Mouse (Mus musculus): ENCODE measurements around the gene Mrpl53.

The Mrpl53 gene

GRCm38 (mm10) chr6:83122961-83123360 is 14.1 kb downstream of the Mrpl53 start:
- DNase-seq: no peak

- DNase-seq: peak; percentile 93
Measured at GRCm38 (mm10) chr6:83124851-83125312, 16.0 kb downstream of the Mrpl53 start.

GRCm38 (mm10) chr6:83125331-83125730 is 16.5 kb downstream of the Mrpl53 start, which contains the start of gene Ino80b:
Ino80b (minus strand) TSS chr6:83125431.
- no peak for DNase-seq

- DNase-seq: no peak
Measured at GRCm38 (mm10) chr6:83127419-83127818, 18.6 kb downstream of the Mrpl53 start.

- DNase-seq: peak; percentile 76
Measured at GRCm38 (mm10) chr6:83131469-83132034, 22.7 kb downstream of the Mrpl53 start.

DNA sequence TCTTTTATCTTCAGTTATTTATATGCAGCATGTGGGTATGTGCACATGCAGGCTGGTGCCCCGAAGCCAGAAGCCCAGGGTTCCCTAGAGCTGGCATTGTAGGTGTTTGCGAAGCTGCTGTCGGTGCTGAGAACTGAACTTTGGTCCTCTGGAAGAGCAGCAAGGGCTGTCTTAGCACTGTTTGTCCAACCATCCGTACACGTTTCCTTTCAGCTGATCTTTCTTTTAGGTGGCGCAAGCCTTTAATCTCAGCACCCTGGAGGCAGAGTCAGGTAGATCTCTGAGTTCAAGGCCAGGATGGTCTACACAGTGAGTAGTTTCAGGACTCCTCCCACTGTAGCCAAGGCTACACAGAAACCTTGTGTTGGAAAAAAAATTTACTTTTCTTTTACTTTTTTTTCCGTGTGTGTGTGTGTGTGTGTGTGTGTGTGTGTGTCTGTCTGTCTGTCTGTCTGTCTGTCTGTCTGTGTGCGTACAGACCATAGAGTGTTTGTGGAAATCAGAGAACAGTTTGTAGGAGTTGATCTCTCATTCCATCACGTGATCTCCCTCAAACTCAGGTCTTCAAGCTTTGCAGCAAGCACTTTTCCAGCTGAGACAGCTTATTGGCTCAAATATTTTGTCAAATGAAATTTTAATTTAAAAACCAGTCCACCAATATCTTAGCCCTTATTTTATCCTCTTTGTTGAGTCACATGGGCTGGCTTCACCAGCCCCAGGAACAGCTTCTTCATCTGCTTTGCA is 23.5 kb downstream of the Mrpl53 start:
- no peak for DNase-seq

DNA sequence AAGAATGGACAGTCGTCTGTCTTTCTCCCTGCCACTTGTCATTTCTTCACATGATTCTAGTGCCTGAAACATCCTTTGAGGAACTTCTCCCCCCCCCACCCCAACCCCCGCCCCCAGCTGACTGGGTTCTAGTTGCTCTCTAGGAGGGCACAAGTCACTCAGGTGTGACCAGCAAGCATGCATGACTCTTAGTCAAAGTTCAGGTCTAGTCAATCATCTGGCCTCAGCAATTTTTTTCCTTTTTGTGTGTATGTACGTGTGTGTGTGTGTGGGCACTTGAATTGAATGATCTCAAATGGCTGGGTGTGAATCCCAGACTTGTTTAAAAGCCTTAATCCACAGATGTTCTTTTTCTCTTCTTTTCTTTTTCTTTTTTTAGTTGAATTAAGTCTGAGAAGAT is 25.4 kb downstream of the Mrpl53 start:
- no peak for DNase-seq

- DNase-seq: peak; percentile 57
Measured at GRCm38 (mm10) chr6:83134951-83135513, 26.2 kb downstream of the Mrpl53 start, which contains the start of gene Rtkn. Rtkn (plus strand) TSS chr6:83135463.

- DNase-seq: peak; percentile 82
Measured at GRCm38 (mm10) chr6:83135571-83136161, 26.8 kb downstream of the Mrpl53 start.

- DNase-seq: no peak
Measured at GRCm38 (mm10) chr6:83136291-83136880, 27.5 kb downstream of the Mrpl53 start.

DNA sequence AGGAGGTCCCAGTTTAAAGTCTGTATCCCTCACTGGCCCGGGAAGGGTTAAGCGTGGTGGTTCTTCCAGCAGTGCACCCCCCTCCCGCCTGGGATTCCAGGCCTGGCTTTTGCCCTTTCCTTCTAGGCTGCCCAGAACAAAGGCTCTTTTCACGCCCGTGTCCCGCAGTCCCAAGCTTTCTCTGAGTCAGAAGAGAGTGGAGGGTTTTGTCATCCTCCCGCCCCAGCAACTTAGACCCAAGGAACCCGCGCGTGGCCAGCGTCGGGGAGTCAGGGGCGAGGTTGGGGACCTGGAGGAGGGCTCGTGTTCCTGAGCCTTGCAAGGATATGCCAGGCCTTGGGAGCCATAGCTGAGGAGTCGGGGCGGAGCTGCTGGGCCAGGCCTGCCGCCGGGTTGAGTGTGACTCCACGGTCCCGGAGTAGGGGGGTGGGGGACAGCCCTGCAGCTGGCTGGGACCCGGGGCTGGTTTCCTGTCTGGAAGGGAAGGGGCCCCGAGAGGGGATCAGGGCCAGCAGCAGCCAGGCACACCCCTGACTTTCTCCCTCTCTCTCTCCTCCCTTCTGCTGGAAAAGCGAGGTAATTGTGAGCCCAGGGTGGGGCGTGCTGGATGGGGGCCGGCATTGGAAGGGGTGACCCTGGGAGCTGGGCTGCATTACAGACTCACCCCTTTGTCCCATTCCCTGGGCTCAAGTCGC is 28.2 kb downstream of the Mrpl53 start:
- peak; percentile 82 for DNase-seq

- peak; percentile 89 for DNase-seq
Measured at GRCm38 (mm10) chr6:83137576-83137950, 28.7 kb downstream of the Mrpl53 start.

GRCm38 (mm10) chr6:83138056-83138455 is 29.2 kb downstream of the Mrpl53 start:
- DNase-seq: no peak

DNA sequence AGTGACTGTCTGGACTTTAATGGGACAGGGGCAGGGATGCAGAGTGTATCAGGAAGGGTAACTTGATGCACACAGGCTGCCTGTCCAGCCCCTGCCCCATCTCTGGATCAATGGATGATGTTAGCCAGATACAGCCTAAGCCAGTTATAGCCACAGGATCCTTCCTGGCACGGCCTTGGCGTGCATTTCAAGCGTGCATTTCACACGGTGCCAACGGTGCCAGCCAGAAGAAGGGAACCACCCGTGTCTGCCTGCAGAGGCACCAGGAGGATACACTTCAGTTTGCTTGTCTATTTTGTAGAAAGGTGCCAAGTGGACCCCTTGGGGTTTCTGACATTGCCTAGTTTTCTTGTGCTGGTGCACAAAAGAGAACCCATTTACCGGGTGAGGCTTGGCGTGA is 31.2 kb downstream of the Mrpl53 start:
- DNase-seq: no peak

GRCm38 (mm10) chr6:83141636-83142035 is 32.8 kb downstream of the Mrpl53 start:
- no peak for DNase-seq

DNA sequence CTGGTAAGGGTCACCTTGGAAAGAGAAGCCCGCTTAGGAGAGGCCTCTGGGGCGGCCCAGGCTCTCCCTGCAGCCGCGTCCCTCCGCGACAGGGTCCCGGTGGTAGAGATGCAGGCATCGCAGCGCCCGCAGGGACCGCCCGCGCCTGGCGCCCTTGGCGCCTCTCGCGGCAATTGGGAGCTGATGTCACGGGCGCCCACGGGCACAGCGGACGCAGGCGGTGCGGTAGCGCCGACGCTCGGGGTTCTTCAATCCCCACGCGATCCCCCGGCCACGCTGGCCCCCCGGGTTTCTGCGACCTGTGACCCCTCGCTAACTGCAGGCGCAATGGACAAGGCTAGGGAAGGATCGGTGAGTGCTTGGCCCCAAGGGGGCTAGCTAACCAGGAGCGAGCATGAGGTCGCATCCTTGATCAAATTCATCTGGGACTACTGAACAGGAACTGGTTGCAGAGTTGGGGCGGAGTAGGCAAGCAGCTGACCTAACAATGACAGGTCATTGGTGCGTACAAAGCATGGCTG is 33.4 kb downstream of the Mrpl53 start:
- no peak for DNase-seq

GRCm38 (mm10) chr6:83142886-83143285 is 34.0 kb downstream of the Mrpl53 start:
- DNase-seq: no peak

DNA sequence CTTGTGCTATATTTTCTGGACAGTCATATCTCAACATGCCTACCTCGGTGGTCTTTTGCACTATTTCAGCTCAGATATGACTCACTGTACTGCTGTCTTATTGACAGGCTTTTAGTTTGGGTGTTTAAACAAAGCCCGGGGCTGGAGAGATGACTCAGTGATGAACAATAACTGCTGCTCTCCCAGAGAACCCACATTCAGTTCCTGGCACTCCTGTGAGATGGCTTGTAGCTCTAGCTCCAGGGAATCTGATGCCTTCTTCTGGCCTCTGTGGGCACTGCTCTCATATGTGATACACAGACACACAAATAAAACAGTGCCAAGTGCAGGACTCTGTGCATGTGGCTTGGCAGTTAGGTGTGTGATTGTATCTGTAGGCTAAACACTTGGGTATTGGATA is 36.4 kb downstream of the Mrpl53 start:
- DNase-seq: no peak

GRCm38 (mm10) chr6:83145805-83146204 is 37.0 kb downstream of the Mrpl53 start:
- no peak for DNase-seq

DNA sequence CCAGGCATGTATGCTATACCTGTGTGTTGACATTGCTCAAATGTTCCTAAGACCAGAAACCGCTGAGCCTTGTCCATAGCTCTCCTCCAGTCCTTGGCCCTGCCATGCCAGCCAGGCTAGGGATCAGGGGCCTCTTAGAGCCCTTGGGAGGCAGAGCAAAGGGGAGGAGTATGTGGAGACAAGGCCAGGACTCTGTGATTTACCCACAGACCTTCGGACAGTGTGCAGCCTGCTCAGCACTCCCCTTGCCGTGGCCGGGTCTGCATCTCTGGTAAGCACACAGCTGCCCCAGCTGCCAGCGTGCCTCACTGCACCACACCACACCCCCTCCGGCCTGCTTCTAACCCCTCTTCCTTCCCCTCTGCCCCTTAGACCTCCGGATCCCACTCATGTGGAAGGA is 38.4 kb downstream of the Mrpl53 start:
- no peak for DNase-seq

- DNase-seq: no peak
Measured at GRCm38 (mm10) chr6:83151721-83152120, 42.9 kb downstream of the Mrpl53 start.

- no peak for DNase-seq
Measured at GRCm38 (mm10) chr6:83153038-83153437, 44.2 kb downstream of the Mrpl53 start.

Data from kidney, adult 18-20 months (tissue).